Mouse (Mus musculus) cerebellum, adult 9-10 months (tissue): ENCODE measurements at regions not wholly inside any gene's neighbourhood (a gene's known extent, or its start where the extent isn't known, plus 50 kb on each side); places are given as distances from the start of the nearest gene placed in this dataset.
A peak's percentile ranks its signal among the peaks of the same experiment; 100 is the strongest.

Experiments
- DNase-seq: peaks from one replicate; pipeline ENCODE4 v3.0.0; 2022

DNA sequence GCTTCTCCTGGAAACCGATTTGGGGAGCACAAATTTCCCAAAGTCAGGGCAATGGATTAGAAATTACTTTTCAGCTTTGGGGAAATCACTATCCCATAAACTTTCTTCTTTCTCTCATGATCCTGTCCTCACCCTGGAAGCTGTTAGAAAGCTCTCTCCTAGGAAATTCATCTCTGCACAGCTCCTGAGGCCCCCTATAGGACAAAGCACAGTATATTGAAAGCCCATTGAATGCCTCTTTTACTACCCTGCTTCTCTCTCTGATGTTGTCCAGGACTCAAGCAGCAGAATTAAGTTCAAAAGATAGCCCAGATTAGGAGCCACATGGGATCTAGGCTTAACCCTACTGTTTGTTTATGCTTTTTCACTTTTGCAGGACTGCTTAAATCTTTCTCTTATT lies 139.3 kb upstream of the Rnf219 start:
- no peak for DNase-seq

DNA sequence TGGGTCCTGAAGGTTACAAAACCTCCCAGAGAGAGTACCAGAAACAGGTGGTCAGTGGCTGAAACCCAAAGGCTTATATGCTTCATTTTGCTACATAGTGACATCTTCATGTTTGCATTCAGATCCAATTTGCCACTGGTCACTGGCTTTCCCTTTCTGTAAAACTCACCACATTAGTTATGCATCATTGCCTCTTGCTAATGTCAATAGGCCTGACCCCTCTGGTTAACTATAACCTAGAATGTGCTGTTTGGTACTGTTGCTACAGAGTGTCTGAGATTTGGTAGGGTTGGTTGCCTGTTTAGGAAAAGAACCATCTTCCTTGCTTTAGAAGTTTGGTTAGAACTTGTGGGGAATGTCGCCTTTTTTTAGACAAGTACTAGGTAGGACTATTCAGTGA lies 136.3 kb upstream of the Rnf219 start:
- no peak for DNase-seq

DNA sequence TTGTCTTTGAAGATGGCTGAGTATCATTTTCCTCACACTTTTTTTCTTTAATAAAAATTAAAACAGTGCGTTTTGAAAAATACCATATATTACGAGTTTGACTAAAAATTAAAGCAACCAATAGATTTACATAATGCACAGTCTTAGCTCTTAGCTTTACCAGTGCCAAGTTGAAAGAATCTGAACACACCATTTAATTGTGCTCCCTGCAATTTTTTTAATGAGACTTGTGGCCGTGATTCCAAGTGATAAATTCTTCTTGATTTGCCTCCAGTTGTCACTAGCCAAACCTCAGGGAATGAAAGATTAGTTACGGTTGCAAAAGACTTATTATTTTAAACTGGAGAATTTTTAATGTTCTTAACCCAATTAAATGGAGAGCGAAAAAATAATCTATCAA lies 127.5 kb upstream of the Rnf219 start:
- no peak for DNase-seq

DNA sequence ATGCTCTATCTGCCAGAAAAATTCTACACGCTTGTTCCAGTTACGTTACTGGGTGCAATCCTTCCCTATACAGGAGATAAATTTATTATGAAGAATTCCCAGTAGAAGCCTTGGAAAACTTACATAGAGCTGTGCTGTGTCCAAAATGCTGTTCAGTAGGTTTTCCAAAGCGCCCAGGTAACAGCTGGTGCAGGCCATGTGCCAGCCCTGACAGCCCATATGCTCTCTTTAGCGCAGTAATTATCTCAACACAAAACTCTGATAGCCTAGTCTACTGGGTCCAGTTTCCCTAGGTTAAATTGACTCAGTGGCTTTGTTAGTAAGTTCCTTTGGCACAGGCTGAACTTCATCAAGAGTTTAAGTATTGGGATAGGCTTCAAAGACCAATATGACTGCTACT lies 122.2 kb upstream of the Rnf219 start:
- DNase-seq = peak; percentile 19

DNA sequence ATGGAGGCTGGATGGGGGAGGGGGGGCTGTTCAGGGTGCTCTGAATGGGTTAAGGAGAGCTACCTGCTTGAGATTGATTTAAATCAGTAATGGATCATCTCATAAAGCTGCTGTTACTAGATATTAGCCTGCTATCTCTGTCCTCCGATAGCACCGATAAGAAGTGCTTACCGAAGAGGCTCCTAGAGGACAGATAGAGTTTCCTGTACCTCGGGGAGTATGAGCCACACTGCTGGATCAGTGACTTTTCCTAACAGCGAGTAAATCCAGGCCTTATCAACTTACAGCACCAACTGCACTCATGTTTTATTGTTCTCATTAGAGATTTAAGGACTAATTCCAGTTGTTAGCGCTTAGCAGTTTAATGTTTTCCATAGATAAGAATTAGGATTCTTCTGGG lies 120.3 kb upstream of the Rnf219 start:
- no peak for DNase-seq

DNA sequence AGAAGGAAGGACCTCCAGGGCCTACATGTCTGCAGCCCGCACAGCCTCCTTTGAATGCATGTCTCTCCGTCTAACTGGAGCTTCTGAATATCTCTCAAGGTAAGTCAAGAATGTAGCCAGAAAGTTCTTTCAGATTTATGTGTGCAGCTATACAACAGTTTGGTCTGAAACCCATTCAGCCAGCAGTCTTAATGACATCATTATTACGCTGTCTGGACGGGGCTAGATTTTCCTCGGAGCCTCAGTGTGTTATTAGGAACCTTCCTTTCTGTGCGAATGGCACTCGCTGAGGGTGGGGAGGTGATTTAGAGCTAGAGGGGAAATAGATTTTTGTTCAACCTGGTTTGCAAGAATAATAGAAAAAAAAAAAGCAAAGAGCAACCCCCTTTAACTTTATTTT lies 116.9 kb upstream of the Rnf219 start:
- no peak for DNase-seq

DNA sequence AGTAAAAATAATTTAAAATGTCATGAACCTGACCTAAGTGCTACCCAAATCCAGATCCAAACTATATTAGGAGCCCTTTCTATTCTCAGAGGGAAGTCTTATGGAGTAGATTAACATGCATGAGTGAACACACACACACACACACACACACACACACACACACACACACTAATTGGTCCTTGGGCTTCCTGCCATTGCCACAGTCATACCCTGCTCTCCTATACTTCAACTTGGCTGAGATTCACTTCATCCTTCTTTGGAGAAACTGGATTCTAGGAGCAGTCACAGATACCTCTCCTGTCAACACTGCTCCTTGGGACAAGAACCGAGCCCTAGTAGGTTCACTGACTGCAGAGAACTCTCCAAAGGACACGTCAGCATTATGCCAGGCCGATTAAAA lies 89.0 kb upstream of the Rnf219 start:
- no peak for DNase-seq

DNA sequence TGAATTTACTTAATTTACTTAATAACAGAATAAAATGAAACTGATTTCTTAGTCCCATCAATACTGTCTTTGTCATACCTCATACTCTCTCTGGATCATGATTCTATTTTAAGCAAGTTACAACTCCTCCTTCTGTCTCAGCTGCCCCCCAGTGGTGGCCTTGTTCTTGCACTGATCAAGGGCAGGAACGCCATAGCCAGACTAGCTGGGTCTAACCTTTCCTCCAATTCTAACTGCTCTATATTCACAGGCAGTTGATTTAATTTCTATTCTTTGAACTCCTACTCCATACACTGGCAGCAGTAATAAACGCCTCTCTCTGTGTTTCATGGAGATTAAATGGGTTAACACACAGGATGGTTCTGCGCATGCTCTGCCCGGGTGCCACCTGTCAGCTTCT lies 87.9 kb upstream of the Rnf219 start:
- peak; percentile 1 for DNase-seq

DNA sequence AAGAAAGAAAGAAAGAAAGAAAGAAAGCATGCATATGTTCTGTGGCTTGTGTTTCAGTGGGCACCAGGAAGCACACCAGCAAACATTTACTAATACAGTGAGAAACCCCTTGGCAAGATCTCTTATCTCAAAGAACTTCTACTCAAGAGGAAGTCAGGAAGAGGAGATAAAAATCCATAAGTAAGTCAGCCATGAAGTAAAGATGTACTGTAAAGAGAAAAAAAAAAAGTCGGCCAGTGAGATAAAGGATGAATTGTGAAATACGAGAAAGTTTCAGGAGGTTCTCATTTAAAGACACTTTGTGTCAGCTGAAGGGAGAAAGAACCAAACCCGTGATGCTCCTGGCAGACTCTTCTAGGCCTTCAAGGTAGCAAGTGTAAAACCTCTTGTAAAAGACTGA lies 72.4 kb upstream of the Rnf219 start:
- no peak for DNase-seq
